Mouse (Mus musculus) left cerebral cortex, postnatal 4 days (tissue): ENCODE measurements around the gene Crim1. TPM values are rescaled to one million over a fixed set of nuclear protein-coding genes. Genes with fewer than 3 reads are reported as not detected.

Source experiments
- DNase-seq: peaks from one replicate; pipeline ENCODE4 v3.0.0-alpha.2; 2022
- intact Hi-C: fragments of 180-260 bp; cut with DNase I; formaldehyde crosslinking; loops from one replicate; pipeline ENCODE4 v1.15.1; 2025
- total RNA-seq, 2 experiments: library from RNA; stranded (reverse); gene quantifications; 2 replicates each; pipeline ENCODE4 v1.2.3; 2021

Crim1 gene
- total RNA-seq, 2 experiments from 2014 or later = 60.1 to 71.5 TPM

DNA sequence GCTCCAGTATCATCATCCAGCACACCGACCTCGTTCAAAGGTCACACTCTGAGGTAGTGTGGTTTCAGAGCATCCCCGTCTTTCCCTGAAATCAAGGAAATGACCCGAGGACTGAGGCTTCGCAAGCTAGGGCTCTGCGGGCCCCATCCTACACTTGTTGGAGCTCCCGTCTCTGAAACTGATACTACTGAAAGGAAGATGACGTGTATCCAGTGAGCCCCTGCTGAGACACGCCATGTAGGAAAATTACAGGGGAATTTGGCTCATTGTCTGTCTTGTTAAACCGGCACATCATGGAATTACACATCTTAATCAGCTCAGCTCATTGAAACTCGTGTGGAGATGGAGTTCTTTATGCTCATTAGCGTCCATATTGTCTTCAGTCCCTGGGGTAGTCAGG is 79.1 kb downstream of the Crim1 start:
- intact Hi-C loops = no loop called here
- DNase-seq = no peak

DNA sequence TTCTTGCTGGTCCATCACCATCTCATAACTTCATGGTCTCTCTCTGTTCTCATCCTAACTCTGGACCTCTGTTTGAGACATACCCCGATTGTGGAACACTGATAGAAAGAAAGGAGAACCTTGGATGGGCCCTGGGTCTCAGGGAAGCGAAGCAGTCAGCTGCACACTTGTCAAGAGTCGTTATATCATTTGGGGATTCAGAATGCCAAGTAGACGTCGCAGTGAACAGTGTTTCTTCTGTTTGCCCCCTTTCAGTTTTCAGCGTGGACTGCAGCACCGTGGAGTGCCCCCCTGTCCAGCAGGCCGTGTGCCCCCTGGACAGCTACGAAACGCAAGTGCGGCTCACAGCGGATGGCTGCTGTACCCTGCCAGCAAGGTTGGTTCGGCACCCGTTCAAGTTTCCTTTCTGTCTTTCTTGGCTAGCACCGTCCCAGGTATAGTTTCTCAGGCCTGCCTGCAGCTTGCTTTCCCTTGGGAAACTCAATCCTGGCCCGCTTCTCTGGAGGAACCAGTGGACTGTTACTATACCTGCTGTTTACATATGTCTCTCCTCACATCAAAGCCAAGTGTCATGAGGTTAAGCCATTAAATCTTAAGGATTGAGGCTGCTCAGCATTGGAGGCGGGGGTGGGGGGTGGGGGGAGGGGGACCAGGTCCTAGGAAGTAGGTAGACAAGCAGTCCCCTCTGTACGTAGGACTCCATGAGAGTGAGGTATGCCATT is 81.1 kb downstream of the Crim1 start:
- intact Hi-C loops = no loop called here

DNA sequence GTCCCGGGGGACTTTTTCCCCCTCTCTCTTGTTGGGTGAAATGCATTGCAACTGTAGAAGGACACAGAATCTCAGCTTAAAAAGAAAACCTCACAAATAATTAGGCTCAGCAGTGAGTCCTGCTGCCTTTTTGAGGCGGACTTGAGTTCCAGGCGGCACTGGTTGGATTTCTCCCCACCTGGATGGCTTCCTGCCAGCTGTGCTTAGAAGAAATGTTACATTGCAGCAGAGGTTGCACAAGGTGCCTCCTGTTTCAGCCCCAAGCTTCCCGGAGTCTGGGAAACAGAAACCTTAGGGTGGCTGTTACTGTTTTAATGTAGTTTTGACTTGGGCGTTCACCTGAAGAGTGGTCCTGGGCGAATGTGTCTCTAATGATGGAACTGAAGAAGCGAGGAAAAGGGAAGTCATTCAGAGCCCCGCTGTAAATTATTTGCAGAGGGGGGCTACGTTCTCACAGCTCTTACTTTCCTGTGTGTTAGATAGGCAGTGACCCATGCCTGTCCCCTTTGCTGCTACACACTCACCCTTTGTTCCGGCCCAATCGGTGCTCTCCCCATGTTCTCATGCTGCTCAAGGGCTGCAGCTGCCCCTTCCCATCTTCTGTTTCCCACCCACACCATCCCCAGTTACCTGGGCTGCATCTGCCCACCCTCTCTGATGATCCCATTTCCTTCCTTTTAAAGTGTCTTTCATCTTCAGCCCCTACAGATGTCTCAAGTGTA is 83.4 kb downstream of the Crim1 start:
- intact Hi-C loops = no loop called here
- DNase-seq = no peak

More for the DNA sequence above, 81.1 kb downstream of the Crim1 start:
- DNase-seq = no peak

DNA sequence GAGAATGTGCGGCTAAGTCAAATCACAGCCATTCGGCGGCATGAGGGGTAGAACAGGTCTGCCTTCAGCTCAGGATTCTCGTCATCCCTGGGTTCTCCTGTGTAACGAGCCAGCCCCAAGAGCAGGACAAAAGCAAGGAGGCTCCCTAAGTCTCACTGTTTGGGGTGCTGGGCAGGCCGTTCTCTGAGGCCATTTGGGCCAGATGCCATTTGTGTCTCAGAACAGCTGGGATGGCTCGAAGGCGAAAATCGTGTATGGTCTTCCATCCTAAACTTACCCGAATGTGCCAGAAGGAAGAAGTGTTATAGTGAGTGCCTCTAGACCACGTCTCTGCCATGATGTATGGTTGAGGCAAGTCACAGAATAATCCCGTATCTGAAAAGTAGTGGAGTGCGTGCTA is 86.0 kb downstream of the Crim1 start:
- intact Hi-C loops = no loop called here

DNA sequence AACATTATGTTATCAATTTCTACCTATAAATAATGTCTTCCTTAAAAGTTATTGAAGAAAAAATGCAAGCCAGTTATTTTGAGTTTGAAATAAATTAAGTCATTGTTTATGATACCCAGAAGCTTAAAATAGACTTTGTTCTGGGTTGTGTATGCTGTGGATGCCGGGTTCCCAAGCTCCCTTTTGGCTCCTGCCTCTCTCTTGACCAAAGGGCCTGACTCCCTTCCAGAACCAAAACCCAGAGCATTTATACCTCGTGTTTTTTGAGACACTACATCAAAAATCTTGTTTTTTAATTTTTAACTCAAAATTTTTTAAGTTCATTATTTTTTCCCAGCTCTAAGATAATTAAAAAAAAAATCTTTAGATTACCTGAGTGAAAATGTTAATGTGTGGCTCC is 87.3 kb downstream of the Crim1 start:
- no peak for DNase-seq
- intact Hi-C loops = no loop called here

More for the DNA sequence above, 86.0 kb downstream of the Crim1 start:
- DNase-seq = no peak

DNA sequence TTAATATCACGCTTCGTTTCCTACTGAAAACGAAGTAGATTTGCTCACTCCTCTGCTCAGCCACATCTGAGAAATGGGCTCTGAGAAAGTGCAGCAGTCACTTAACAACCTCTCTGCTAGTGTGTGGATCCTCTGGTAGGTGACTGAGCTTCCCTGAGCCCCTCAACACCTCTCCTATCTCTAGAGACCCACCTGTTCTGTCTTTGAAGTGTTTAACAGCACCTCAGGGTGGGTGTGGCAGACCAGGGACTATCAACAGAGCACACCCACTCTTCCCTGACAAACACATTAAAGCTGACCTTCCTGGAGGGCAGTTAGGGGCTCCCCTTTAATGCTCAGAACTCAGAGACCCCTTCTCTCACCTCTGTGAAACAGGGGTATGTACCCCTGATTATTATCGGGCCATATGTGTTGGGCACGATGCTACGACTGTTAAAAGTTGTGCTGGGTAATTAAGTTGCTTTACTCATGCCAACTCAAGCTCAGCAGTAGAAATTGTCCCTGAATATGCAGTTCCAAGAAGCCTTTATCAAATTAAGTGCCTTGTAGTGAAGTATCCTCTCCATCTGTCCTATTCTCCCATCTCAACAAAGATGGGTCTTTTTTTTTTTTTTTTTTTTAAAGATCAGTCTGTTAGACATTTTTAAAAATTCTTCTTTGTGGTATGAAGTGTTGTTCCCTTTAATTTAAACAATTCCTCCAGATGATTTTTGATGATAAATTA is 90.3 kb downstream of the Crim1 start:
- DNase-seq = no peak
- intact Hi-C loops = no loop called here

DNA sequence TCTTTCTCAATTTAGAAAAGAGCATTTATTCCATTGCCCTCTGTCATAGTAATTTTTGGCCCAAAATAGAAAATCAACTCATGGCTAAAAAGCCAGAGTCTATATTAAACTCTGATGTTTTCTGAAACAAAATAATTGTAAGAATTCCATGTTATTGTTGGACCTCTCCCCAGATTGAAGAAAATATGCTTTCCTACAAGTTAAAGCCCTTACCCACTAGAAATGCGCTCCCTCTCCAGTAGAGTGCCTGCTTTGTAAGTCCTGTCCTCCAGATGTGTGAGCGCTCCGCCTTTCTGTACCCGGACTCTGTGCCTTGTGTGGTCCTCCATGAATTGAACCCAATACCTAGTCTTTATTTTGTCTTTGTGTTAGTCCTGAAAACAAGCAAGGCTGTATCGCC is 91.0 kb downstream of the Crim1 start:
- intact Hi-C loops = no loop called here

DNA sequence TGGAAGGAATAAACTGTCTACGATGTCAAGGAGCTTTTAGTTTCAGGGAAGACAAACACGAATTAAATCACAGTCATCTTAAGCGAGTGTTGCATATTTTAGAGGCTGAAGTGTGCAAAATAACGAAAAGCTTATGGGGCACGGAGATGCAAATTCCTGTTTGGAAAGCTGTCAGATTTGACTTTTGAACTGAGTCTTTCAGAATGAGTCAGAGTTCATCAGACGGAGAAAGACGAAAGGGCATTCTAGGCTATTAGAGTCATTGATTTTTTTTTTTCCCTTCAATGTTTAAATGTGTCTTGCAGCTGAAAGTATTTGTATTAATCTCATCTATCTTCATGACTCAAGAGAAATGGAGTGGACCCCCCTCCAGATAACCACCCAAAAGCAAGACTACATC is 92.3 kb downstream of the Crim1 start:
- intact Hi-C loops = no loop called here
- no peak for DNase-seq

More for the DNA sequence above, 91.0 kb downstream of the Crim1 start:
- no peak for DNase-seq

DNA sequence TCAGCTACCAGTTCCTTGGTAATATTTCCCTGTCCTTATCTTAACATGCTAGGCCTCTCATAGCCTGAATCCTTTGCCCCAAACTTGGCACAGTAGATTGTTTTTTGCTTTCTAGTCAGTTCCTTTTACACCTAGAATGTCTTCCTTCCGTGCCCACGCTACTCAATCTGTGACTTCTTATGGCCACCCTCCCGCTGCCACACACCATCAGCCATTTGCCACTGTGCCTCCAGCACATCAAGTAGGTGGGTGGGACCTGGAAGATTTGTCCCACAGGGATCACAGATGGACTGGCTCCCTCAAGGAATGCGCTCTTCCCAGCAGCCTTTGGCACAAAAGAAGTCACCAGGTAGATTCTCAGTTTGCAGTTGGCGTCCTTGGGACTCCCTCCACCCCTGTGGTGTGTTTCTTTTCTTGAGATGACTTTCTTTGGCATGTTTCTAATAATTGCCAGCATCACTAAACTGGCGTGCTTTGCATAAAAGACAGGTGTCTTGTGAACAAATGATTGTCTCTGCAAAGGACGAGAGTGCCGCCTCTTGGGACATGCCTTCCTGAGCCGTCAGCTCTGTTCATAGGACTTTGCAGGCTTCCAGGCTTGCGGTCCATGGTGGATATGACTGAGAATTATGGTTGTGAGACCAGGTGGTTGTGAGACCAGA is 92.9 kb downstream of the Crim1 start:
- intact Hi-C loops = no loop called here
- DNase-seq = no peak

DNA sequence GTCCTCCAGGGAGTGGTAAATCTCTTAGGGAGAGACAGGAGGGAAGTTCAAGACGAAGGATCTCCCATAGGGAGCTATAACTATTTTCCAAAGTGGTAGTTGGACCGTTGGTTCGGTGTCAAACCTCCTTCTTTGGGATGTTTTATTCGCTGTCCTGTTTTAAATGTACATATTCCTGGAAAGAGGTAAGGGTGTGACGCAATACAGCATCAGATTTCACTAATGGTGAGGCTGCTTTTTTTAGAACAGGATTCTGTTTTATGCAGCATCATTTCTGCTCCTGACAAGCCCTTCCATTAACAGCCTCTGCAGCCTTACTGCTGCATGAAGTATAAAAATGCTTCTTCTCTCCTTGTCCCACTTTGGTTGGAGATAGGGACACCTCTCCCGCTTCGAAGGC is 95.9 kb downstream of the Crim1 start:
- DNase-seq = no peak
- intact Hi-C loops = no loop called here

DNA sequence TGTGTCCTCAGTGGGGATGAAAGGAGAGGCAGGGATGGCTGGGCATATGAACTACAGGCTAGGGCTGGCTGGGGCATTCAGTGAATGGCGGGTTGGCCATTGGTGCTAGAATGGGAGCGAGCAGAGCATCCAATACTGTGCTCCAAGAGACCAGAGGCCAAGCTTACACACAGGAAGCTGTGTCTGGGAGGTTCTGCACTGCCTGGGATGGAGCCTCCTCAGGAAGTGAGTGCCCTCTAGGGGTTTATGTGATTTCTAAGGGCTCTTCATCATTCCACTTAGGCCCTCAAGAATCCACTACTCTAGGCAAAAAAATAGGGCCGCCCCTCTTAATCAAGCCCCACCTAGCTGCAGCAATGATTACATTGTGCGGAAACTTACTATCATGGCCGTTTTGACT is 98.1 kb downstream of the Crim1 start:
- intact Hi-C loops = no loop called here
- DNase-seq = no peak

DNA sequence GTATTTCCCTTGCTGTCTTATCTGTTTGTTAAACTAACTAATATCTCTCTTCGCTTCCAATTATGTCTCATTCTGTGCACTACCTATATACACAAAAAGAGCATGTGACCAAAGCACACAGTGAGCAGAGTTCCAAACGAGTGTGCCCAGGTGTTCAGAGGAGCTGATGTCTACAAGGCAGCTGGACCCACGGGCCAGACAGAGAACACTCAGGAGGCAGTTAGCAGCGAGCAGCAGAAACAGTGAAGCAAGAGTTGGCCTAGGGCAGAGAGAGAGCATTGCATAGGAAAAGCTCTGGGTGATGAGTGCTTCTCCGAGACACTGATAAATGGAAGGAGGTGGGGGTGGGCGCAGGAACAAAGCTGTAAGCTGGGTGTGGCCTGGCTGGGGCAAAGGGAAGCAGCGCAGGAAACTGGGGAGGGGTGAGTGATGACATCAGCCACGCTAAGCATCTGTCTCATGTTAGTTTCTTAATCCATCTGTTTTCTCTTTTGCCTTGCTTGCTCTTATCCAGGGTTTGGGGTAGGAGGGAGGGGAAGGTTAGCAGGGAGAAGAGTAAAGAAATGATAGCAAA is 99.0 kb downstream of the Crim1 start:
- intact Hi-C loops = no loop called here
- no peak for DNase-seq

DNA sequence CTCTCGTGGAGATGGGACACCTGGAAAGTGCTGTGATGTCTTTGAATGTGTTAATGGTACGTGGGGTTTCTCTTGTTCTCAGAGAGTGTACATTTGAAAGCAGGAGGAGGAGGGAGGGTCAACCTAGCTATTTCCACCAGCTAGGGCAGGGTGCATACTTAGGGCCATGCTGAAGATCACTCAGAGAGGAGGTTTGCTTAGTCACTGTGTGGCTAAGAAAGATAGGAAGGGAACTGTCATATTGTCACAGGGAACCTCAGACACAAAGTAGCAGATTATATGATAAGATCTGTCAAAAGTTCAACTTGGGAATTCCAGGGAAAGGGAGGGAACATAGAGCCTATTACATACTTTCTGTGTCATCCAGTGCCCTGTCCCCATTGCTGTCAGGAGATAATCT is 103.0 kb downstream of the Crim1 start:
- intact Hi-C loops = no loop called here
- no peak for DNase-seq

DNA sequence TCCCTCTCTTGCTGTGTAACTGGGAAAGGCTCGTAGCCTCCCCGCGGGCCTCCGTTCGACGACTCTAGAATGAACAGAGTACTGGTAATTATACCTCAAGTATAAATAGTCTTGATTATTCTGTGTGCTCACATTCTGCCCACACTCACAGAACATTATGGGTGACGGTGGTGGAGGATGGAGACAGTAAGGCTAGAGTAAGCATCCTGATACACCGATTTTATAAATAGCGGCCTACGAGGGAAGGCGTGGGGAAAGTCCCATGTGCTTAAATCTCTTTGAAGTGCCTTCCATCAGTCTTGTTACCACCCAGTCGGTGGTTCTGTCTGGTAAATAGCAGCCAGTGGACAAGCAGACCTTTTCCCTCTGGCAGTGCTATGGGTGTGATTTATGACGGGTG is 104.0 kb downstream of the Crim1 start:
- no peak for DNase-seq
- intact Hi-C loops = no loop called here

DNA sequence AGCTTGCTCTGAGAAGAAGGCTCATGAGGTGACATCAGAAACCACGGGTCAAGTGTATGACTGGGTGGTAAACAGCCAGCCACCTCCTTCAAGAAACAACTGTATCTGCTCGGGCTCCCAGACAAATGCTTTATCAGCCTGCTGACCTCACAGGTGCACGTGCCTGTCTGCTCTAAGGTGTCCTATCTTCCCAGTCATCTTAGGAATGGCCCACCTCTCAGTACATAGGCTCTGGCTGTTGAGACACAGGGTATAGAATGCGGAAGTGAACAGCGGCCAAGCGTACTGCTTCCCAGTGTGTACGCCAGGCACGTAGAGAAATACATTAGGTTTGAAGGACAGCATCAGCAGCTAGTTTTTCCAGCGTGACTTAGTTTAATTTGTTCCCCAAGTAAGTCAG is 106.4 kb downstream of the Crim1 start:
- intact Hi-C loops = no loop called here
- DNase-seq = no peak

DNA sequence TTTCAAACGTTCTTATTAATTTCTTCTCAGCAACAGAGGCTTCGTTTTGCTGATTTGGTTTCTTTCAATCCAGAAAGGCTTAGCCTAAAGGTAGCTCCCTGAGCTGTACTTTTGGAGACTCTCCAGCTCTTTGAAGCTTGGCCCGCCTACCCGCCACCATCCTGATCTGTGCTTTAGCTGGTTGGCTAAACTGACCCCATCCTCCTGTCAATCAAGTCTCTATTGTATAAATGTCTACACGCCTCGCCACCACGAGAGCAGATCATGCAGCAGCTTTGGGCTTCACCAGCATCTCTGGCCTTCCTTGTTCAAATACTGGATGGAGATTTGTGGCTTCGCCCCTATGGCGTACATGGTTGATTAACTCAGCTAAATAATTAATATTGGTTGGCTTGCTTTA is 108.2 kb downstream of the Crim1 start:
- DNase-seq = no peak
- intact Hi-C loops = no loop called here

DNA sequence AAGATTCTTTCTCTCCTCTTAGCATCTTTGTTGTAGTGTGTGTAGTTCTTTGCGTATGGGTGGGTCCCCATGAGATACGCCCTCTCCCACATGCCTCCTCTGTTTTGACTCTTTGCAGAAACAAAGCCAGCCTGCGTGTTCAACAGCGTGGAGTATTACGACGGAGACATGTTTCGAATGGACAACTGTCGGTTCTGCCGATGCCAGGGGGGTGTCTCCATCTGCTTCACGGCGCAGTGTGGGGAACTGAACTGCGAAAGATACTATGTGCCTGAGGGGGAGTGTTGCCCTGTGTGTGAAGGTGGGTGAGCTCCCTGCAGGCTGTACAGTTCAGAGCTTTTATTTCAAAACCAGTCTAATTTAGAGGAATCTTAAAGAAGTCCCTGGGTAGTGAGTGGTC is 113.0 kb downstream of the Crim1 start:
- intact Hi-C loops = no loop called here
- peak; percentile 11 for DNase-seq

DNA sequence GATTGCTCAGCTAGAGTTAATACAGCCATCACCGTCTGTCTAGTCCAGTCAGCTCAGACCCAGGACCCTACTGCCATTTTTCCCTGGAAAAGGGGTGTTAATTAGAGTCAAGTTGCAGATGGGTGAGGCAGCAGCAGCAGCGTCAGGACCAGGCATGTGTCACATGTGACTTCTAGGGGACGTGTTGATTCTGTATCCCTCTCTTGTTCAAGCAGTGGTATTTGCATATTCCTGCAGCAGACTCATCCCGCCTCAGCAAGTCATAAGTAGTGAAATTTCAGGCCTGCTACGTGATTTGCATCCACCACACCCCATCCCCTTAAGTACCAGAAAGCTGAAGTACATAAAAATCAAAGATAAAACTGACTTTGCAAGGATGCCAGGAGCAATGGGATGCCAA is 113.6 kb downstream of the Crim1 start:
- no peak for DNase-seq
- intact Hi-C loops = no loop called here

DNA sequence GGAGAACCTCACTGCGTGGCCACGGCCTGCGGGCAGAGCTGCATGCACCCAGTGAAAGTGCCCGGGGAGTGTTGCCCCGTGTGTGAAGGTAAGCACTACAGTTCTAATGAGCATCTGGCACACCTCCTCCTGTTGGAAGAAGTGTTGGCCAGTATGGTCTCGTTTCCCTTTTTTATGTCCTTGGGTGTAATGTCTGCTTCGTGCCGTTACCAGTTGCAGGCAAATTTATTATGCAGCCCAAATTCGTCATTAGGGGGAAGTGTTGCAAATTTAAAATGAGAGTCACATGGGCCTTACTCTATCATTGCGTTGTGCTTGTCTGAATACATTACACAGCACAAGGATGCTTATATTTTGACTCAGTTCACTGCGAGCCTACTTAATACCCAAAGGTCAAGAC is 115.6 kb downstream of the Crim1 start:
- DNase-seq = no peak
- intact Hi-C loops = no loop called here

DNA sequence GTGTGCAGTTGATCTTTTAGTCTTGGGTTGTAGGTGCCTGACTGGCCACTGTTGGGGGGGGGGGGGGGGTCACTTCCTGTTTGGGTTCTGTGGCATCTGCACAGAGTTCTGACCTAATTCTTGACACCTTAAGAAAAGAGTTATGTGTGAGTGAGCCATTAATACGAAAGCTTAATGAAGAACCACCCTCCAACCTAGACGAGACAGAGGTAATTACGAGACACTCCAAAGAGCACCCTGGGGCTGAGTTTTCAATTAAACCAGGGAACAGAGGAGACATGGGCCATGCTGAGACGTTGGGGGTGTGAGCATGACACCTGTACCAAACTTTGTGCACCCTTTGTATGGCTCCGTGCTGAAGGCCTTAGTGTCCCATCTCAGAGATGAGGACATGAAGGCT is 117.3 kb downstream of the Crim1 start:
- no peak for DNase-seq
- intact Hi-C loops = no loop called here

DNA sequence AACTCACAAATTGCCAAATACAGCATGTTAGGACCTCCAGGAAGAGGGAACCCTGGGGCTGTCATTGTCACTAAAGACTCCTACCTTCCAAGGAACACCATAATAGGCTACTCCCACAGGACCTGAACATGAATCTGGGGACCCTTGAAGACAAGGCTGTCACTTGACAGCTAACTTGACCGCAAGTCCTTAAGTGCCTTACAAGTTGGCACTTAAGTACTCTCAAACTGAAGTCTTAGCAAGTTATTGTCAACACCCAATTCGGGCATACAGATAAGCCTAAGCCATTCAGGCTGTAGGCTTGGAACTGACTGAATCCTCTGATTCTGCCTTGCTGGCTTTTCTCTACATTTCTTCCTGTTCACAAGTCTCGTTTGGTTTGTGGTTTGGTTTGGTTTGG is 118.8 kb downstream of the Crim1 start:
- DNase-seq = no peak
- intact Hi-C loops = no loop called here
